Mouse (Mus musculus) ZHBTc4 (cell line): Measurements from ENCODE around the gene Frmd8.

Experiments used
- DNase-seq: peaks from one replicate; pipeline ENCODE4 v3.0.0-alpha.2; 2011; ENCODE audit warnings: low read depth, low spot score

The Frmd8 gene

GRCm38 (mm10) chr19:5806809-5807205 is 68.3 kb downstream of the Frmd8 start:
- no peak for DNase-seq

GRCm38 (mm10) chr19:5806051-5806808 is 68.8 kb downstream of the Frmd8 start:
- peak; percentile 89 for DNase-seq

GRCm38 (mm10) chr19:5804371-5804899 is 70.6 kb downstream of the Frmd8 start:
- no peak for DNase-seq

- peak; percentile 84 for DNase-seq
These were observed 71.2 kb downstream of the Frmd8 start for GRCm38 (mm10) chr19:5803881-5804279.

- DNase-seq, result peak; percentile 99
These were observed 71.8 kb downstream of the Frmd8 start for GRCm38 (mm10) chr19:5803041-5803880.

GRCm38 (mm10) chr19:5802787-5803040 is 72.4 kb downstream of the Frmd8 start:
- DNase-seq, result no peak

GRCm38 (mm10) chr19:5802011-5802786 is 72.9 kb downstream of the Frmd8 start:
- peak; percentile 94 for DNase-seq

GRCm38 (mm10) chr19:5801432-5801964 is 73.6 kb downstream of the Frmd8 start:
- DNase-seq, result no peak

- DNase-seq, result peak; percentile 56
These were observed 74.2 kb downstream of the Frmd8 start for GRCm38 (mm10) chr19:5800632-5801431.

GRCm38 (mm10) chr19:5800350-5800631 is 74.8 kb downstream of the Frmd8 start:
- no peak for DNase-seq
